Mouse (Mus musculus): ENCODE measurements around the gene Ccdc150.

Ccdc150 gene

DNA sequence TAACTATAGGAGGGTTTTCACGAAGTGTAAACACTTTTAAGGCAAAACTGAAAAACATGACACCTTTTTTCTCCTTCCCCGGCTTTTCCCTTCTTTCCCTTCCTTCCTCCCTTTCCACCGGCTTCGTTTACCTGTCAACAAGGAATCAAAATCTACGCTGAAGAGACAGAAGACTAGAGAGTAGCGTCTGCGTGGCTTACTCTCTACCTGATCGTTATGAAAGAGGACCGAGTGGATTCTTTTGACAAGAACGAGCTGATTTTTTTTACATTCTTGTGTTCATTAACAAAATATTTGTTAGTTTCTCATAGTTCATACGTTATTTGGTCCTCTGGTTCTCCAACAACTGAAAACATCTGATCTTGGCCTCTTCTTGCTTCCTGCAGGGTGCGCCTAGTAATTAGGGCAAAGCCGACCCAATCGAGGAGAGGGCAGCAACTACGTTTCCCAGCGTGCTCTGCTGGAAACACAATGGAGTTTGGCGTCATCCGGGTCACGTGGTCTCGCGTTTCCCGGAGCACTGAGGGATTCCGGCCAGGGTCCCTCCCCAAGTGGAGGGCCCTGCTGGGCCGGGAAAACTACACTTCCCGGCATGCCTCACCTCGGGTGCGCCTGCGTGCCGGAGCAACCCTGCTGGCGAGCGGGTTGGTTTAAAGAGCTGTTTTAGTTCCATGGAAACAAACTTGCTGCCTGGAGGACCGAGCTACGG, at the start of gene Ccdc150:
Ccdc150 (plus strand) TSS at position 526 of the 709 bp plus-strand sequence.
- peak; percentile 94 for DNase-seq

DNA sequence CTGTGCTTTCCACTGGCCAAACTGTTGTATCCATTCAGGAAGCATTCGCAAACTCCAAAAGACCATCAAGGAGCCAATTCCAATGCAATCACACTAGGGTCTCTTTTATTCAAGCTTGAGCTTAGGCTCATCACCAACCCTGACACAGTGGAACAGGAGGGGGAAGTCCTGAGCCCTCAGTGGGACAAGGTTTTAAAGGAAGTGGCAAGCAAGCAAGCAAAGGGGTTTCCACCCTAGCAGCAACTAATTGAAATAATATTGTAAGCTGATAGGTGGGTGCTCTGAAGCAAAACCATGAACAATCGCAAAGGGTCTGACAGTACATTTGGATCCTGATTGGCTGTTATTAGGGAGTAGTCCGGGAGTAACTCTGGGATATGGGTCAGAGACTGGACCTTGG, 30.2 kb upstream of the Ccdc150 start:
- DNase-seq, result no peak

DNA sequence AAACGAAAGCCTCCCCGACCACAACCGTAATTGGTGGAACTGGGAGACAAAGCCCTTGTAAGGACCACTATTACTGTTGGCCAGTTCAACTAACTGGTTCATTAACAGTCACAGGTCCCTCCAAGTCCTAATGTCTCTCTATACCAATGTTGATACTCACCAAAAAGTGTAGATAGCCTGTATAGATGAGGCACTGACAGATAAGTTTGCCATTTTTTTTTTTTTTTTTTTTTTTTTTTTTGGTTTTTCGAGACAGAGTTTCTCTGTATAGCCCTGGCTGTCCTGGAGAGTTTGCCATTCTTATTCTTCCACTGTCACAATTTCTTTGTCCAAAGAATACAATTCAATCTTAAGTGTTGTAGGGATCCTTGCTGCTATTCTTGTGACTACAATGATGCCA, 7.8 kb upstream of the Ccdc150 start:
- no peak for DNase-seq

DNA sequence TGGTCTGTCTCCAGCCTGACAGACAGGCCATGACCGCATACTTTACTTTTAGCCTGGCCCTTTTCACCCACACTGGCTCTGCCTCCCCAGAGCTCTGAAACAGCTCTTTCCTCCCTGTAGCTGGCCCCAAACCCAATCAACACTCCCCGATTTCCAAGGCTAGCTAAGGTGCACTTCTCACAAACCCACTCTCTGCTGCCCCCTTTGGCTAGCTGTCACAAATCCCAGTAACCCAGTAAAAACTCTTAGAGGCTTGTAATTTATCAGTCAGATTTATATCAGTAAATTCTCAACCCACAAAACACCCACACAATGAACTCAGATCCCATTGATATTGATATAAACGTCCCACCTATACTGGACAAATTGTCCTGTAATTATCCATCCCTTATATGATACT, 25.1 kb downstream of the Ccdc150 start:
- no peak for DNase-seq

DNA sequence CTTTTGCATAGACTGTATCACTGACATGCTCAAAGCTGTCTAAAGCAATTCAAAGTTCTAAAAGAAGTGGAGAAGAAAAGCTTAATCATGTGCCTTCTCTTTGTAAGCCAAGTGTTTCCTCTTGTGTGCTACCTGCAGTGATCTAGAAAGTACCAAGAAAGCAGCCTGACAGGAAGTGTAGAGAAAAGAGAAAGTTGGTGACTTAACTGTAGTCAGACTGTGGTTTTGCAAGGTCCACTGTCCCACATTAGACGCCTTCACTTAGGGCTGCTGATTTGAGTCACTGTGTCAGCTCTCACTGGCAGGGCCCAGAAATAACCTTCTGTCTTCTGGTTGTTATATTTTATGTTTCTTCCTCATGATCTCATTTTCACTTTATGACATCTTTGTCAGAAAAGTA, 29.1 kb downstream of the Ccdc150 start:
- no peak for DNase-seq

DNA sequence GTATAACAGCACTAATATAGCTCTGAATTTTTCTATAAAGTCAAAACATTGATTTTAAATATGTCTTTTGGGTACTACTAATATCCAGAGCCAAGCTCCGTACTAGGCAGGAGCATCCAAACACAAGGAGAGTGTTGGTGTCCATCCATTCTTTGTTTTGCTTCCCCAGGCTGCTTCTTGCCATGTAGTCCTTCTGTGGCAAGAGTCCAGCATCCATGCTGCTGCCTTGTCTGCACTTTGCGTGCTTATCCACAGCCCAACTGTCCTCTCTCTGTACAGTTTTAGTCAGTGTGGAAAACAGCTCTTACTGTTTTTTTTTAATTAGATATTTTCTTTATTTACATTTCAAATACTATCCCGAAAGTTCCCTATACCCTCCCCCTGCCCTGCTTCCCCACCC, 30.2 kb downstream of the Ccdc150 start:
- no peak for DNase-seq

DNA sequence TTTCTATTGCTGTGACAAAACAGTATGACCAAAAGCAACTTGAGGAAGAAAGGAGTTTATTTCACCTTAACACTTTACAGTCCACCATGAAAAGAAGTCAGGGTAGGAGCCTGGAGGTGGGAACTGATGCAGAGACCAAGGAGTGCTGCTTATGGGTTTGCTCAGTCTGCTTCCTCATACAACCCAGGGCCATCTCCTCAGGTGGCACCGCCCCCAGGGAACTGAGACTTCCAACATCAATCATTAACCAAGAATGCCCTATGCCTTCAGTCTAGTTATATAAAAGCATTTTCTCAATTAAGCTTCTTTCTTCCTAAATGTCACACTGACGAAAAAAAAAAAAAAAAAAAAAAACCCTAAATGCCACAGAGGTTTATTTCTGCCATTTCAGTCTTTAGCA, 55.9 kb downstream of the Ccdc150 start:
- no peak for DNase-seq

DNA sequence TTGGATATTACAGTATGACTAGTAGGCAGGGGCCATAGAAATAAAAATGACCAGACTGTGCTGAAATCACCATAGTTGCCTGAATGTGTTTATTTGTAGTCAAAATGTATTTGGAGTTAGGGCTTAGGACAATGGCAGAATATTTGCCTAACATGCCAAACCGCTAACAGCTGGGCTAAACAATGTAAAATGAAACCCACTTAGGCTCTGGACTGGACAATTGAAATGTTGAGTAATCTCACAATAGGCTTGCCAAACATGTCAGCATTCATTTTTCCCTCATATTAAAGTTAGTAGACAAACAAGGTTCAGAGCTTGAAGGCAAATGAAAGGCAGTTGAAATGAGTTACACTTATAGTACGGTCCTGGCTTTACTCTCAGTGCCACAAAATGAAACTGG, 76.2 kb downstream of the Ccdc150 start:
- no peak for DNase-seq

DNA sequence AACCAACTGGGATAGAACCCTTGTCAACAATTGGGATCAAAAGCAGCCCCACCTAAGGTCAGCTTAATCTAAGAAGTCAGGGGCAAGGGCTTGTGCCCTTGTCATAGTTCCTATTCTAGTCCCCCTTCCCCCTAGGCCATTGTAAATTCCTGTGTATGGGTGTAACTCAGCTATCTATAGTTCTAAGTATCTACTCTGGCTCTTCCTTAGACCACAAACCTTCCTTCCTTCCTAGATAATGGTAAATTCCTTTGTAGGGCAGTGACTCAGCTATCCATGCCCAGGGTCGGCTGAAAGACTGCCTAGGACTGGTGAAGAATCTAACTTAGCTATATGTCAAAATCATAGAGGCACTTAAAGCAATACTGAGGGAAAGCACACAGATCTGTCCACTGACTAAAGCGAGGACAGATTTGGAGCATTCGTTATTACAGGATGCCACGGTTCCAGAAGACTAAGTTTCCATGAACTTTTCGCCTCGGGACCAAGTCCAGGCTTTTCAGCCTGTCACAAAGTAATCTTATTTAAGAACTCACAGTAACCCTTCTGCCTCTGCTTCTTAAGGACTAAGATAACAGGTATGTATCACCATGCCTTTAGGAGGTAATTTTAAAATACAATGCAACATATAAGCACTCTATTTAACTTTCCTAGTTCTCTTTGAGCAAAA, 77.5 kb downstream of the Ccdc150 start:
- DNase-seq, result no peak

DNA sequence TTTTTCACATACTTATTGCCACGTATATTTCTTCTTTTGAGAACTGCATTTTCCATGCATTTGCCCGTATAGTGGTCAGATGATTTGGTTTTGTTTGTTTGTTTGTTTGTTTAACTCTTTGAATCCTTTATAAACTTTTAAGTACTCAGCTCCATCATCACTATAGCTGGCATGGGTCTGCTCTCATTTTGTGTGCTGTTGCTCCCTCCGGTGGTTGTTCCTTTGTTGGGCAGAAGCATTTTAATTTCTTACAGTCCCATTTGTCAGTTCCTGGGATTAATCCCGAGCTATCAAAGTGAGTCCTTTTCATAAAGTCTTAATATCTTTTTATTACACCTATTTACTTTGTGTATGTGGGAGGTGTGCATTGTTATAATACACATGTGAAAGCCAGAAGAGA, 82.5 kb downstream of the Ccdc150 start:
- DNase-seq, result peak; percentile 28

DNA sequence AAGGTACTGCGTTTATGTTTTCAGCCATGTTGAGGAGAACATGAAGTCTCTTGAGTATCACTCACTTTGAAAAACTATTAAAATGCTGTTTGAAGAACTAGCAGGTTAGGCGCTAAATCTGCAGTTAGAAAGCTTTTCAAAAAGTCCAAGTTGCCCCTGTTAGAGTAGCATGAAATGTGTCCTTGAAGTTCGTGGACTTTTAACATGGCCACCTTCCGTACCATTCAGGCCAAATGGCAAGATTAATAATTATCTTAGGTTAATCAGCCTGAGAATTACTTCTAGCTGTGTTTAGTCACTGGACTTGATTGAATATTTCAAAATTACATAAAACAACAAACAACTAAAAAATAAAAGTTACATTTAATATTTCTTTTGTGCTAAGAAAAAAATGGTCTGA, 104.3 kb downstream of the Ccdc150 start:
- DNase-seq, result no peak

DNA sequence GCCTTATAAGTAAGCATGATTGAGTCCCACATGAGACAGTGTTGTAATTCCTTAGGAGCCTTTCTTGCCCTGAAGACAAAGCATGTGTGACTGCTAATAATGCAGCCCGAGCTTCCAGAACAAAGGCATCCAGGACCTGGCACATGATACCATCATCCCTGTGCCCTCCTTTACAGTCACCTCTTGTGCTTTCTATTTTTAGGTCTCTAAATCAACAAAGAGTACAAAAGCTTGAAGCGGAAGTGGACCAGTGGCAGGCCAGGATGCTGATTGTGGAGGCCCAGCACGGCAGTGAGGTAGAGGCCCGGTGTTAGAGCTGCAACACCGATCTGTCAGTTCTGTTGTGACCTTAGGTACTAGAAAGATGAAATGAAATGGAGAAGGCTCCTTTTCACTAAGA, 105.0 kb downstream of the Ccdc150 start:
- DNase-seq, result no peak

DNA sequence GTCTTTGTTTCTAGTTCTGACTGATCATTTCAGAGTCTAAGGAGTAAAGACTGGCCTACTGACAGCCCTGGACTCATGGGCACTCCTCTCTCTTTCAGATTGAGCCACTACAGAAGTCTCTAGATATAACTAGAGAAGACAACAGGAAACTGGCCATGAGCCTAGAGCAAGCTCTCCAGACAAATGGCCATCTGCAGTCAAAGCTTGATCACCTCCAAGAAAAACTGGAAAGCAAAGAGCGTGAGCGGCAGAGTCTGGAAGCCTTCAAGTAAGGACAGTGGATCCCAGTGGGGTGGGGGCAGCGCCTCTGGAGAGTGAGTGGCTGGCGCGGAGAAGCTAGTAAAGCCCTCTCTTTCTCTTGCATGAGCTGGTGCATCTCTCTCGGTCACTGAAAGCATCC, 106.1 kb downstream of the Ccdc150 start:
- DNase-seq, result no peak

DNA sequence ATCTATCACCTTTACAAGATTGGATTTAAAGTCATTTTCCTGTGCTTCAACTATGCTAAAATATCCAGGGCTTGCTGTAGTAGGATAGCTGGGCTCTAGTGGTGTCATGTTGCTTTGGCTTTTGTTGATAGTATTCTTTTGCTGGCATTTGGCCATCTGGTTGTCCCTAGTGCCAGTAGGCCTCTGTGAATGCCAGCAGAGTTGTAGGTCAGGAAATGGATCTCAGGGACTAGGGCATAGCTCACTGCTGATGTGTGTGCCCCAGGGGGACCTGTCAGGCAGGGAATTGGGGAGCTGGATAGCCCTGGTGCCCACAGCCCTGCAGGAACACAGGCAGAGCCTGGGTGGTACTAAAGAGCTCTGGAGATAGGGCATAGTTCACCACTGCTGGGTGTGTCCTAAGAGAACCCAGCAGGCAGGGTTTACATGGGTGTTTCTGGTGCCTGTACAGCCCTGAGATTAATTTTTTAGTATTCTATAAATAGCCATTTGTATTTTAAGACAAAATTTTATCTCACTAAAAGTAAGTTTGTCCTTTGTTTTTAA, 127.1 kb downstream of the Ccdc150 start:
- DNase-seq, result no peak

DNA sequence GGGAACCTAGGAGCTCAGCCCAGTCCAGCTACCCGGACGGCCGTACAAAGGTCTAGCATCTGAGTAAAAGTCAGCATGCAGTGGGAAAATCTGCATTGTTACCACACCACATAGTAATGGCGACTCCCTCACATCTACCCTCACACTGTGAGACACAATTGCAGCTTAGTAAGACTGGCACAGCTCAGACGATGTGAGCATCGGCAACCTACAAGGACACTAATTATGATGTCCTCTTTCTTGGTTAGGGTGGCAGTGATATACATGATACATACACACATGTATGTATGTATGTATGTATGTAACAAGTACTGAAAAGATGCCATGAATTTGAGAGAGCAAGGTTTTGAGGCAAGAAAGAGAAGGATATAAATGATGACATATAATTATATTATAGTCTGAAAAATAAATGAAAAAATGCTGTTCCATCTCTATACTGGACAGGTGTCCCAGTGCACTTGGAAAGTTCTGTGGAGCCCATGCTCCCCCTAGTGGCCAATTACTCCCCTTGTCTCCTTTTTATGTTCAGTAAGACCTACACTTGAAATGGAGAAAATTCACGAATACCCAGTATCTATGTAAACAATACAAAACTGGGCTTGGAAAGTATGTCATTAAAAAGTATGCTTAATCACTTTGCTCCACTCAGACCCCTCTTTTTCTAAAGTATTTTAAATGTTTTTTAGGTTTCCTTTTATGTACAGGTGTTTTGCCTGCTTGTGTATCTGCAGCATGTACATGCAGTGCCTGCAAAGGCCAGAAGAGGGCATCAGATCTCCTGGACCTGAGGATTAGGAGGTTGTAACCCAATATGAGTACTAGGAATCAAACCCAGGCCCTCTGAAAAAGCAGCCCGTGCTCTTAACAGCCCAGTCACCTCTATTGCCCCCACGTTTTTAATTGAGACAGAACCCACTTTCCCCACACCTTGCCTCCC, 130.8 kb downstream of the Ccdc150 start:
- DNase-seq, result peak; percentile 71

DNA sequence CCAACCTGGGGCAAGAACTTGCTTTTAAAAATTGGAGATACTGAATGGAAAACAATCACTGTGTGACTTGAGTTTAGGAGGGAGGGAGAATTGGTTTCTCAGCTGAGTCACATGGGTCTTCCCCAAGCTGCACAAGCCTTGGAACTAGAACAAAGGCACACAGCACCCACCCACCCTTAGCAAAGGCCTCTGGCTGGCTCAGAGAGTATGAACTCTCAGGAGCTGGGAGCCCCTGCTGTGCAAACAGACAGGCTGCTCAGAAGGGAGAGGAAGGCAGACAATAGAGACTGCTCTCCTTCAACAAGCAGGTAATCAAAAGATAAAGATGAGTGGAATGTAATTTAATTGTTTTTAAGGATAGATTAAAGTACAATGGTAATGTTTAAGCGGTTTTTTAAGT, 133.7 kb downstream of the Ccdc150 start:
- DNase-seq, result no peak

DNA sequence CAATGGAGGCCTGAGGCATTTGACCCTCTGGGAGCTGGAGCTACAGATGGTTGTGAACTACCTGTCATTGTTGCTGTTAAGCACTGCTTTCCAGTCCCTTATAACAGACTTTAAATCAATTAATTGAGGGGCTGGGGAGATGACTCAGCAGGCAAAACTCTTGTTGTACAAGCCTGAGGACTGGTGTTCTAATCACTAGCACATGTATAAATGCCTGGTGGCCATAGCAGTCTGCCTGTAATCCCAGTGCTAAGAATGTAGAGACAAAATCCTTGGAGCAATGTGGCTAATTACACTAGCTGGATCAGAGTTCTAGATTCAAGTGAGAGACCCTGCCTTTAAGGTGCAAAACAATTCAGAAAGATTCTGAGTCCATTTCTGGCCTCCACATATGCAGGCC, 152.3 kb downstream of the Ccdc150 start:
- no peak for DNase-seq
